Mouse (Mus musculus) CH12.LX (cell line): ENCODE results near the gene Rtp1. TPM values are rescaled to one million over a fixed set of nuclear protein-coding genes. Genes with fewer than 3 reads are reported as not detected.

Experiments
- DNase-seq: peaks from one replicate; pipeline ENCODE4 v3.0.0-alpha.2; 2013; ENCODE audit errors: extremely low read depth
- H3K27ac ChIP-seq: 2 replicates; pipeline ENCODE4 v1.5.1; 2012; ENCODE audit warnings: low read depth, mild to moderate bottlenecking, control low read depth, moderate library complexity; ENCODE audit not compliant: insufficient read depth
- H3K27me3 ChIP-seq: replicated peaks from 2 replicates; pipeline ENCODE3; 2012; ENCODE audit warnings: inconsistent platforms
- H3K36me3 ChIP-seq, 2 experiments: replicated peaks in 1 of 2; 2 replicates each; pipeline versions ENCODE3 to v1.6.1; 2012; ENCODE audit warnings: inconsistent platforms in 1 of 2, low read length in 1 of 2, mild to moderate bottlenecking in 1 of 2, mixed read lengths in 1 of 2, moderate library complexity in 1 of 2; ENCODE audit not compliant: control insufficient read depth in 1 of 2, insufficient read depth in 1 of 2
- H3K4me1 ChIP-seq, 2 experiments: 2 replicates each; pipeline ENCODE4 v1.6.1; 2012; ENCODE audit warnings: inconsistent platforms in 1 of 2, moderate library complexity in 1 of 2; ENCODE audit not compliant: insufficient read depth in 2 of 2, control insufficient read depth in 1 of 2
- H3K4me2 ChIP-seq: 2 replicates; pipeline ENCODE4 v1.6.1; 2012; ENCODE audit warnings: low read depth, mild to moderate bottlenecking, control low read depth; ENCODE audit not compliant: poor library complexity, insufficient read depth, severe bottlenecking
- H3K4me3 ChIP-seq, 3 experiments: fragments of 150-350 bp in 1 of 3; sonication (generic) in 1 of 3; replicated peaks in 1 of 3; 2 replicates each; pipeline versions ENCODE3 to v1.5.1; 2011 to 2012; ENCODE audit warnings: low read depth in 2 of 3, low read length in 2 of 3, mild to moderate bottlenecking in 2 of 3, moderate library complexity in 2 of 3, control low read depth in 1 of 3, improper control_type of control experiment in 1 of 3, inconsistent platforms in 1 of 3, mixed read lengths in 1 of 3; ENCODE audit not compliant: poor library complexity in 1 of 3
- H3K79me2 ChIP-seq: replicated peaks from 2 replicates; pipeline ENCODE4 v1.6.1; 2012; ENCODE audit warnings: mild to moderate bottlenecking, moderate library complexity; ENCODE audit not compliant: control insufficient read depth, poor library complexity, insufficient read depth, severe bottlenecking; ENCODE audit errors: extremely low read depth
- H3K9ac ChIP-seq: 2 replicates; pipeline ENCODE4 v1.6.1; 2012; ENCODE audit warnings: low read depth, mild to moderate bottlenecking, control low read depth, moderate library complexity; ENCODE audit not compliant: insufficient read depth
- H3K9me3 ChIP-seq: replicated peaks from 2 replicates; pipeline ENCODE3; 2012; ENCODE audit warnings: low read length, inconsistent platforms, mixed read lengths
- BHLHE40 ChIP-seq: IDR thresholded peaks from 2 replicates; pipeline ENCODE4 v1.6.1; 2011; ENCODE audit warnings: mild to moderate bottlenecking, low read depth, low read length, improper control_type of control experiment
- CHD2 ChIP-seq: IDR thresholded peaks from 2 replicates; pipeline ENCODE4 v1.6.1; 2011; ENCODE audit warnings: low read length, improper control_type of control experiment
- CTCF ChIP-seq, 2 experiments: IDR thresholded peaks in 1 of 2; conservative IDR thresholded peaks in 1 of 2; 2 replicates each; pipeline ENCODE4 v1.5.1; 2011 to 2012; ENCODE audit warnings: low read depth in 2 of 2, low read length in 2 of 2, improper control_type of control experiment in 1 of 2, inconsistent platforms in 1 of 2, mild to moderate bottlenecking in 1 of 2, moderate library complexity in 1 of 2
- EP300 ChIP-seq: IDR thresholded peaks from 2 replicates; pipeline ENCODE4 v1.6.1; 2011; ENCODE audit warnings: low read length, improper control_type of control experiment
- GABPA ChIP-seq: IDR thresholded peaks from 2 replicates; pipeline ENCODE4 v1.6.1; 2012; ENCODE audit warnings: low read depth, low read length, improper control_type of control experiment, inconsistent platforms; ENCODE audit not compliant: insufficient replicate concordance
- MYC ChIP-seq: IDR thresholded peaks from 2 replicates; pipeline ENCODE4 v1.6.1; 2011; ENCODE audit warnings: low read depth, mild to moderate bottlenecking, improper control_type of control experiment, low read length
- POLR2AphosphoS2 ChIP-seq: IDR thresholded peaks from 2 replicates; pipeline ENCODE4 v1.6.1; 2011; ENCODE audit warnings: low read depth, low read length, improper control_type of control experiment
- RAD21 ChIP-seq: IDR thresholded peaks from 2 replicates; pipeline ENCODE4 v1.6.1; 2011; ENCODE audit warnings: low read depth, mild to moderate bottlenecking, low read length, improper control_type of control experiment, moderate library complexity
- SIN3A ChIP-seq: IDR thresholded peaks from 2 replicates; pipeline ENCODE4 v1.6.1; 2012; ENCODE audit warnings: low read length, improper control_type of control experiment, inconsistent platforms
- SMC3 ChIP-seq: IDR thresholded peaks from 2 replicates; pipeline ENCODE4 v1.6.1; 2011; ENCODE audit warnings: low read depth, low read length, improper control_type of control experiment
- UBTF ChIP-seq: IDR thresholded peaks from 2 replicates; pipeline ENCODE4 v1.6.1; 2012; ENCODE audit warnings: low read depth, mild to moderate bottlenecking, inconsistent platforms, low read length, improper control_type of control experiment, moderate library complexity
- ZMIZ1 ChIP-seq: IDR thresholded peaks from 2 replicates; pipeline ENCODE4 v1.6.1; 2012; ENCODE audit warnings: low read depth, mild to moderate bottlenecking, inconsistent platforms, low read length, improper control_type of control experiment
- dilution Hi-C: fragments of 300-500 bp; cut with MboI; formaldehyde crosslinking; loops from 2 replicates; pipeline ENCODE4 v1.14.3; 2020; ENCODE audit warnings: low sequenced_read_pairs; ENCODE audit not compliant: extremely low pct_unique_long_range_greater_than_20kb, extremely low pct_ligation_motif_present
- in situ Hi-C: fragments of 300-500 bp; cut with MboI; formaldehyde crosslinking; loops from 3 replicates; pipeline ENCODE4 v1.14.3; 2019; ENCODE audit warnings: low sequenced_read_pairs, low pct_ligation_motif_present, low pct_unique_long_range_greater_than_20kb, mixed read lengths
- polyA plus RNA-seq: library from polyadenylated mRNA; unstranded; fragments of >175 nt; gene quantifications from 2 replicates; pipeline ENCODE4 v1.2.1, GENCODE M21; 2012; ENCODE audit warnings: low read depth; ENCODE audit not compliant: insufficient read length
- total RNA-seq, 2 experiments: library from RNA; depleted of rRNA; stranded (reverse); fragments of 300-350 nt in 1 of 2; fragments of >200 nt in 1 of 2; gene quantifications; 2 replicates each; pipeline ENCODE4 v1.2.3; 2012 to 2014

Gene Rtp1
- total and polyA plus RNA-seq, 3 experiments: not detected

GRCm38 (mm10) chr16:23458906-23459588, 30.1 kb downstream of the Rtp1 start:
- no peak for DNase-seq
- peaks cover 5% of the 10 kb centered on the region for H3K27me3 ChIP-seq
- H3K9me3 ChIP-seq: no peaks in the 10 kb centered on the region
- H3K27ac ChIP-seq: no peak overlapping the region
- H3K9ac ChIP-seq: no peak overlapping the region
- H3K4me1 ChIP-seq: peaks cover 0 to 7% of the 10 kb centered on the region in 2 experiments; a peak in 1 of 4 replicates
- TF ChIP-seq BHLHE40: no peak
- TF ChIP-seq POLR2AphosphoS2: no peak
- no peak for TF ChIP-seq SIN3A
- no peak for TF ChIP-seq CHD2
- TF ChIP-seq UBTF: no peak
- no peak for TF ChIP-seq SMC3
- TF ChIP-seq ZMIZ1: no peak
- no peak for TF ChIP-seq MYC
- no peak for TF ChIP-seq GABPA
- no peak for TF ChIP-seq RAD21
- no peak overlapping the region for H3K4me3 ChIP-seq
- no peak overlapping the region for H3K4me2 ChIP-seq
- no peaks in the 10 kb centered on the region for H3K79me2 ChIP-seq
- in situ Hi-C loops: no loop called here
- no peaks in the 10 kb centered on the region for H3K36me3 ChIP-seq
- dilution Hi-C loops: no loop called here

GRCm38 (mm10) chr16:23463671-23464347, 34.9 kb downstream of the Rtp1 start:
- dilution Hi-C loops: no loop called here
- Histone ChIP-seq H3K9ac (no peak overlapping the region), H3K27me3 (peaks cover 5% of the 10 kb centered on the region), H3K9me3 (no peaks in the 10 kb centered on the region), H3K4me1 (no peaks in the 10 kb centered on the region), H3K4me3 (no peak overlapping the region), H3K4me2 (no peak overlapping the region), H3K36me3 (no peaks in the 10 kb centered on the region), H3K27ac (no peak overlapping the region), H3K79me2 (no peaks in the 10 kb centered on the region)
- in situ Hi-C loops: no loop called here
- no peak for DNase-seq
- TF ChIP-seq POLR2AphosphoS2: no peak

GRCm38 (mm10) chr16:23471551-23471950, 42.6 kb downstream of the Rtp1 start:
- no peaks in the 10 kb centered on the region for H3K9me3 ChIP-seq
- no peaks in the 10 kb centered on the region for H3K4me1 ChIP-seq
- no peaks in the 10 kb centered on the region for H3K27me3 ChIP-seq
- no peak for DNase-seq
- no peak overlapping the region for H3K4me2 ChIP-seq
- in situ Hi-C loops: no loop called here
- no peak overlapping the region for H3K9ac ChIP-seq
- no peaks in the 10 kb centered on the region for H3K79me2 ChIP-seq
- no peak overlapping the region for H3K4me3 ChIP-seq
- TF ChIP-seq MYC: no peak
- no peak for TF ChIP-seq EP300
- no peak for TF ChIP-seq CHD2
- TF ChIP-seq CTCF (conservative IDR thresholded peaks at IDR 0.05 in 1 of 2, IDR thresholded peaks at IDR 0.05 in 1 of 2; ENCODE audit: low read depth in 2 of 2, low read length in 2 of 2): no peak
- no peak for TF ChIP-seq RAD21
- no peak for TF ChIP-seq SMC3
- H3K36me3 ChIP-seq: no peaks in the 10 kb centered on the region
- H3K27ac ChIP-seq: no peak overlapping the region
- dilution Hi-C loops: no loop called here
